Mouse (Mus musculus) brown adipose tissue, adult 24 weeks (tissue): ENCODE results near the gene Vsig8. TPM values are rescaled to one million over a fixed set of nuclear protein-coding genes. Genes with fewer than 3 reads are reported as not detected.

Source experiments
- H3K27ac ChIP-seq: fragments of 200-500 bp; replicated peaks from 2 replicates; pipeline ENCODE4 v1.5.1; 2012; ENCODE audit warnings: low read depth, mild to moderate bottlenecking, low read length
- H3K4me1 ChIP-seq: fragments of 200-500 bp; 2 replicates; pipeline ENCODE4 v1.6.1; 2012; ENCODE audit warnings: low read length, mixed read lengths; ENCODE audit not compliant: control insufficient read depth, insufficient read depth, insufficient read length
- H3K4me3 ChIP-seq: fragments of 200-500 bp; 2 replicates; pipeline ENCODE4 v1.5.1; 2012; ENCODE audit warnings: low read depth, mild to moderate bottlenecking, low read length, moderate library complexity; ENCODE audit not compliant: insufficient read depth
- polyA plus RNA-seq: library from polyadenylated mRNA; stranded (reverse); fragments of >200 nt; gene quantifications from 2 replicates; pipeline ENCODE4 v1.2.4, GENCODE M21; 2012; ENCODE audit not compliant: missing spikeins, insufficient read depth, insufficient read length

Vsig8 gene
- polyA plus RNA-seq, 1 experiment, result not detected

DNA sequence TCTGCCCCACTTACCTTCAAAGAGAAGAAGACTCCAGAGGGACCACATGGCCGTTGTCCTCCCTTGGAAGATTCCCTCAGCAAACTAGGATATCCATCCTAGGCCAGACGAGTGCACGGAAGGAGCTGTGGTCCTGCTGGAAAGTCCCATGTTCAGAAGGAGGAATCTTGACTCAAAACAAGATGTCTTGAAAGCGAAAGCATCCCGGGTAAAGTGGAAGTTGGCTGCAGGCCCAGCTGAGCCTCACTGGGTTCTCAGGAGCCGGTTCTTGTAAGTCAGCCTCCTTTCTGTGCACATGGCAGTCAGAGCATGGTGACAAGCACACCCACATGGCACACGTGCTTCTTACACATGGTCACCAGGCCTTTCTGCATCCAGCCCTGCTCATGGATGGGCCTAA, 34.6 kb downstream of the Vsig8 start, which contains the start of gene Slamf8:
TSS of gene Slamf8 (minus strand) at position 184 of the 400 bp plus-strand sequence.
- Histone ChIP-seq H3K27ac (peak within 1 kb of the TSS; percentile 10; the same call in 1 of the 2 replicates), H3K4me1 (no peaks in the 10 kb centered on the region; the same call in 1 of the 2 replicates), H3K4me3 (no peak within 1 kb of the TSS)

DNA sequence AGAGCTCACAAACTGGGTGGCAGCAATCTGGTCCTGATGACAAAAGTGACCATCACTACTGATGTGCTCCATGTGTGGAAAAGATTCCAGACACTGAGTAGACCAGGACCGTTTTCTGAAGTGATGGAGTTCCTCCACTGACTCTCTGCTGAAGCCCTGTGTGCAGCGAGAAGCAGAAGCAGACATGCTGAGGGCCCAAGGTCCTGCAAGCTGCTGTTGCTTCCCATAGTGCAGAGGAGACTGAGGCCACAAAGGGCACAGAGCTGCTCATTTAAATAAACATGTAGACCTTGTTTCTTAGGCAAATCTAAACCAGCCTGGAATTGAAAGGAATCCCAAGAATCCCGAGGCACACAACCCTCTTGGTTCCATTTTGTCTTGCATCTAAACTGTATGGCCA, 37.6 kb downstream of the Vsig8 start:
- H3K4me1 ChIP-seq, result no peaks in the 10 kb centered on the region; the same call in 1 of the 2 replicates
- H3K27ac ChIP-seq, result no peak overlapping the region
- H3K4me3 ChIP-seq, result no peak overlapping the region

DNA sequence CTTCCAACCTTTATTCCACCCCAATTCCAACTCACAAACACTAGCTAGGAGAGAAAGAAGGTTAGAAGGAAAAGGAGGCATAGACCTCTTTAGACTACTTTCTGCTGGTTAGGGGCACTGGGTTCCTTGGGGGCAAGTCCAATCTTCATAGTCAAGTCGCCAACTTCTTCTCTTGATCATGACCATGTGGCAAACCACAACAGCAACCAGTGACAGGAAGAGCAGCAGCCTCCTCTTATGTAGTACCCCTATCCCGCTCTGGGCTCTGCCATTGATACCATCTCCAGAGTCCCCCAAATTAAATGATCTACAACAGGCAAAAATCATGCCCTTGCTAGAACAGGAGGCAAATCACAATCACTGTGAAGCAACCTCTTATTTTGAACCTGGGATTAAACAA, 38.2 kb downstream of the Vsig8 start:
- no peaks in the 10 kb centered on the region; the same call in 1 of the 2 replicates for H3K4me1 ChIP-seq
- H3K4me3 ChIP-seq, result no peak overlapping the region
- no peak overlapping the region for H3K27ac ChIP-seq

DNA sequence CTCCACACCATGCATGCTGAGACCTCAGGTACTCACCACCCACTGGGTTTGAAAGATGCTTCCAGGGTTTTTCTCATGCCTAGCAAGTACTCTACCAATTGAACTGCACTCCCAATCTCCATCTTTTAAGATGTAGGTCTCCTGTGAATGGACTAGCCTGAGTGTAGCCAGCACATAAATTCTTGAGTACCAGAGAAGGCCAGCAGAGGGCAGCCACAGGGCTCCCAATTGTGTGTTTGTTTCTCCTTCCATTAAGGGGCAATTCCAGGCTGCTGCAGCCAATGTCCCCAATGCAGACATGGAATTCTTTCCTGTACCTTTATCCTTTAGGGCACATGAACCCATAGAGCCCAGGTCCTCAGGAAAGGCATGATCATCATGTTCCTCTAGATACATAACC, 38.8 kb downstream of the Vsig8 start:
- Histone ChIP-seq H3K4me3 (no peak overlapping the region), H3K4me1 (no peaks in the 10 kb centered on the region; the same call in 1 of the 2 replicates), H3K27ac (no peak overlapping the region)

DNA sequence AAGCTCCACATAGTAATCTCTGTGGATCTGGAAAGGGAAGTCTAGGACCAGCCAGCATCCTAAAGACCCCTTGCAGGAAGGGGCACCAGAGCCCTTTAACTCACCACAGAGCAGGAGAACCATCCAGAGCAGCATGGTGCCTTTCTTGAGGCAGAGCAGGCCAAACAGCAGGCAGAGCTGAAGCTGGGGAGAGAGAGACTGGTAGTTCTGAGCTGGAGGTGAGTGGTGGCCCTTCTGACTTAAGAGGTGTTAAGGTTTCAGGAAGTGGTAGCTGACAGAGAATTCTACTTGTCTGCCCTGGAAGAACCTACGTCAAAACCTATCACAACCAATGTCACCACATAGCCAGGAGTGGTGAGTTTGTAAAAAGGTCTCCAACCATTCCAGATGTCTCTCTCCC, 46.6 kb downstream of the Vsig8 start, which contains the start of gene Fcrl6:
TSS of gene Fcrl6 (minus strand) at position 226 of the 400 bp plus-strand sequence.
- H3K4me3 ChIP-seq, result no peak within 1 kb of the TSS
- H3K27ac ChIP-seq, result no peak within 1 kb of the TSS

DNA sequence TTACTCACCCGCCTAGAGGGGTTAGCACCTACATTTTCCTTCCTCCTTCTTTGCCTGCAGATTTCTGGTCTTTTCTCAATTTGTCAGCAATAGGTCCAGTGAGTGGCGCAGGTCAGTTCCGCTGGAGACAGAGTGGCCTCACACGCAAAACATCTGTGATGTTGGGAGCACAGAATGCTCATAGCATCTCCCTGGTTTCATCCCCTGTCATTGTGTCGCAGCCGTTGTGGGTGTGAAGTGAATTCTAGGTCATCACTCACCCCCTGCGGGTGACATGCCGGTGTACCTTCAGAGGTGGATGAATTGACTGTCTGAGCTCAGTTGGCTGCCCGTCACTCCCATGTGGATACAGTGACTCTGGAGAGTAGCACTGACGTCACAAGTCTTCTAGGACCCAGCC, 55.6 kb downstream of the Vsig8 start:
- Histone ChIP-seq H3K4me1 (no peaks in the 10 kb centered on the region), H3K4me3 (no peak overlapping the region), H3K27ac (no peak overlapping the region)

More for the DNA sequence above, 46.6 kb downstream of the Vsig8 start, which contains the start of gene Fcrl6:
- H3K4me1 ChIP-seq, result no peaks in the 10 kb centered on the region

DNA sequence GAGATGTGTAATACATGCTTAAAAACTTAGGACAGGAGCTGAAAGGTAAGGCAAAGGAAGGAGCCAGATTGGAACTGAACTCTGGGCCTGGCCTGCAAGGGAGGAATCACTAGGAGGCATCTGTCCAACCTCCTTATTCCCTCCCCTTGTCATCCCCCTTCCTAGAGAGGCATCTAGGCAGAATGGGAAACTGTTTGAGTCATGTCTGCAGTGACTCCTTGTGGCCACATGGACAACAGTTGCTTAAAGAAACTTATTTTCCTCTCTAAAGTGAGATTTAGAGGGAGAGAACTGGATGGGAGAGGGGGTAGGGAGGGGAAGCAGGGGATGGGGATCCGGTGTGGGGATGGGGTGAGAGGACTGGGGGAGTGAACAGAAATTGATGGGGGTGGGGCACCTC, 57.0 kb downstream of the Vsig8 start:
- no peak overlapping the region for H3K27ac ChIP-seq
- H3K4me3 ChIP-seq, result no peak overlapping the region
- H3K4me1 ChIP-seq, result no peaks in the 10 kb centered on the region

Other genes starting within 250 kb of the Vsig8 start
- not detected in 2 replicates for gene Kcnj9, start 226.6 kb upstream of the Vsig8 start, polyA plus RNA-seq
- gene Kcnj10, start 214.7 kb upstream of the Vsig8 start, polyA plus RNA-seq, result not detected in 2 replicates
- gene Pigm, start 179.4 kb upstream of the Vsig8 start, polyA plus RNA-seq, result 3.9 and 5.0 TPM in 2 replicates
- gene Slamf9, start 80.6 kb upstream of the Vsig8 start, polyA plus RNA-seq, result 3.5 and 4.5 TPM in 2 replicates
- gene Igsf9, start 74.2 kb upstream of the Vsig8 start, polyA plus RNA-seq, result 0.96 TPM in 1 of 2 replicates, not detected in the other
- gene Tagln2, start 55.9 kb upstream of the Vsig8 start, polyA plus RNA-seq, result 26.2 and 29.3 TPM in 2 replicates
- gene Cfap45, start 35.1 kb upstream of the Vsig8 start, polyA plus RNA-seq, result not detected in 2 replicates
- gene Slamf8, start 34.6 kb downstream of the Vsig8 start, polyA plus RNA-seq, result 1.4 TPM in 1 of 2 replicates, not detected in the other
- gene Fcrl6, start 46.6 kb downstream of the Vsig8 start, polyA plus RNA-seq, result not detected in 2 replicates
- 18.5 and 21.5 TPM in 2 replicates for gene Dusp23, start 77.0 kb downstream of the Vsig8 start, polyA plus RNA-seq
- gene Crp, start 142.1 kb downstream of the Vsig8 start, polyA plus RNA-seq, result not detected in 2 replicates